Mouse (Mus musculus) limb, embryonic 14.5 days (tissue): ENCODE results near the gene Taok2. TPM values are rescaled to one million over a fixed set of nuclear protein-coding genes. Genes with fewer than 3 reads are reported as not detected.

Experiments
- ATAC-seq: fragments of 200-750 bp; cut with Nextera tagmentation; 2 replicates; pipeline ENCODE4 v1.8.0; 2017; ENCODE audit warnings: low read depth, moderate number of reproducible peaks, moderate TSS enrichment; ENCODE audit not compliant: low FRiP score
- DNase-seq: peaks from one replicate; pipeline ENCODE4 v3.0.0-alpha.2; 2015; ENCODE audit warnings: low spot score
- H3K27ac ChIP-seq: fragments of 300-500 bp; sonication (generic); replicated peaks from 2 replicates; pipeline ENCODE4 v1.5.1; 2014; ENCODE audit warnings: low read depth, mild to moderate bottlenecking, low read length, moderate library complexity, mixed read lengths
- H3K27me3 ChIP-seq: fragments of 300-500 bp; sonication (generic); 2 replicates; pipeline ENCODE4 v1.6.1; 2014; ENCODE audit warnings: low read length, mixed read lengths; ENCODE audit not compliant: control insufficient read depth, insufficient read depth
- H3K36me3 ChIP-seq: fragments of 300-500 bp; sonication (generic); 2 replicates; pipeline ENCODE4 v1.6.1; 2014; ENCODE audit warnings: mild to moderate bottlenecking, low read length, moderate library complexity, mixed read lengths; ENCODE audit not compliant: control insufficient read depth, insufficient read depth
- H3K4me1 ChIP-seq: fragments of 300-500 bp; sonication (generic); 2 replicates; pipeline ENCODE4 v1.6.1; 2014; ENCODE audit warnings: antibody characterized with exemption, low read length, mixed read lengths; ENCODE audit not compliant: control insufficient read depth, insufficient read depth
- H3K4me2 ChIP-seq: fragments of 300-500 bp; sonication (generic); replicated peaks from 2 replicates; pipeline ENCODE4 v1.6.1; 2014; ENCODE audit warnings: low read depth, mild to moderate bottlenecking, low read length, moderate library complexity; ENCODE audit not compliant: severe bottlenecking
- H3K4me3 ChIP-seq: fragments of 300-500 bp; sonication (generic); replicated peaks from 2 replicates; pipeline ENCODE4 v1.5.1; 2014; ENCODE audit warnings: low read length
- H3K9ac ChIP-seq: fragments of 300-500 bp; sonication (generic); 2 replicates; pipeline ENCODE4 v1.6.1; 2014; ENCODE audit warnings: mild to moderate bottlenecking, low read depth, low read length, moderate library complexity; ENCODE audit not compliant: severe bottlenecking
- H3K9me3 ChIP-seq: fragments of 300-500 bp; sonication (generic); 2 replicates; pipeline ENCODE4 v1.6.1; 2016; ENCODE audit warnings: low read length; ENCODE audit not compliant: control insufficient read depth
- POLR2A ChIP-seq: fragments of 200-500 bp; IDR thresholded peaks from 2 replicates; pipeline ENCODE4 v1.8.0; 2012; ENCODE audit warnings: inconsistent platforms, mild to moderate bottlenecking, moderate library complexity, borderline replicate concordance; ENCODE audit not compliant: insufficient read depth, insufficient read length; ENCODE audit errors: extremely low read depth
- WGBS: fragments of 180-500 bp; shearing (Covaris S2); extraction: QIAGEN DNeasy Blood & Tissue Kit; methylation state at CpG from one replicate; pipeline ENCODE4 v1.1.7; 2014; 5-methylcytosine and 5-hydroxymethylcytosine counted together
- polyA plus RNA-seq, 2 experiments: library from polyadenylated mRNA; depleted of rRNA in 1 of 2; stranded (reverse) in 1 of 2; unstranded in 1 of 2; fragments of >200 nt; fragmentation: Nextera tagmentation in 1 of 2; extraction: Ambion mirVana in 1 of 2; gene quantifications; 2 replicates each; pipeline versions ENCODE4 v1.2.1 to v1.2.3; 2012 to 2014

The Taok2 gene
- polyA plus RNA-seq, 2 experiments = 28.5 to 106 TPM

GRCm38 (mm10) chr7:126888852-126889251 lies 4.3 kb upstream of the Taok2 start:
- no peaks in the 10 kb centered on the region for H3K9me3 ChIP-seq
- no peak overlapping the region for H3K4me2 ChIP-seq
- WGBS = 46% methylated on average over 7 of the region's 7 CpGs
- no peak overlapping the region for H3K9ac ChIP-seq
- no peaks in the 10 kb centered on the region for H3K27me3 ChIP-seq
- no peak for TF ChIP-seq POLR2A
- H3K4me3 ChIP-seq = no peak overlapping the region
- H3K27ac ChIP-seq = no peak overlapping the region
- H3K36me3 ChIP-seq = peaks cover 5% of the 10 kb centered on the region; the same call in 1 of the 2 replicates
- no peak for ATAC-seq
- H3K4me1 ChIP-seq = no peaks in the 10 kb centered on the region
- DNase-seq = no peak

GRCm38 (mm10) chr7:126887281-126887680 lies 2.8 kb upstream of the Taok2 start:
- H3K27ac ChIP-seq = no peak overlapping the region
- no peak overlapping the region for H3K4me3 ChIP-seq
- TF ChIP-seq POLR2A = no peak
- ATAC-seq (no peak), DNase-seq (no peak)
- 84% methylated on average over 5 of the region's 5 CpGs for WGBS
- H3K27me3 ChIP-seq = no peaks in the 10 kb centered on the region
- peaks cover 5% of the 10 kb centered on the region; the same call in 1 of the 2 replicates for H3K36me3 ChIP-seq
- no peak overlapping the region for H3K4me2 ChIP-seq
- H3K9ac ChIP-seq = no peak overlapping the region
- H3K9me3 ChIP-seq = no peaks in the 10 kb centered on the region
- peaks cover 14% of the 10 kb centered on the region for H3K4me1 ChIP-seq

- Histone ChIP-seq H3K27me3 (no peaks in the 10 kb centered on the region), H3K4me3 (peak overlapping the region; percentile 57), H3K4me2 (peak overlapping the region; percentile 98), H3K36me3 (peaks cover 18% of the 10 kb centered on the region), H3K4me1 (peaks cover 24% of the 10 kb centered on the region), H3K9me3 (no peaks in the 10 kb centered on the region), H3K27ac (peak overlapping the region; percentile 81), H3K9ac (peak overlapping the region; percentile 56)
- no peak for ATAC-seq
- WGBS = under 1% methylated on average over 14 of the region's 15 CpGs
- TF ChIP-seq POLR2A = no peak
- no peak for DNase-seq
These were observed 747 bp downstream of the Taok2 start for GRCm38 (mm10) chr7:126883731-126884181.

- Histone ChIP-seq H3K27ac (0 out of 2 replicates have a peak overlapping the region, but pooled peaks have one; percentile 26), H3K36me3 (peaks cover 46% of the 10 kb centered on the region), H3K9ac (0 out of 2 replicates have a peak overlapping the region, but pooled peaks have one; percentile 56), H3K4me2 (peak overlapping the region; percentile 98; the same call in 1 of the 2 replicates), H3K4me3 (no peak overlapping the region), H3K27me3 (no peaks in the 10 kb centered on the region), H3K4me1 (peaks cover 24% of the 10 kb centered on the region), H3K9me3 (no peaks in the 10 kb centered on the region)
- TF ChIP-seq POLR2A = no peak
- DNase-seq = no peak
- WGBS = 75% methylated on average over 6 of the region's 6 CpGs
- no peak for ATAC-seq
These were observed 3.5 kb downstream of the Taok2 start for GRCm38 (mm10) chr7:126881040-126881439.

- H3K9me3 ChIP-seq = no peaks in the 10 kb centered on the region
- H3K36me3 ChIP-seq = peaks cover 83% of the 10 kb centered on the region
- H3K27ac ChIP-seq = no peak overlapping the region
- no peak overlapping the region for H3K4me2 ChIP-seq
- no peak for DNase-seq
- H3K9ac ChIP-seq = no peak overlapping the region
- peaks cover 10% of the 10 kb centered on the region for H3K4me1 ChIP-seq
- no peak overlapping the region for H3K4me3 ChIP-seq
- no peak for TF ChIP-seq POLR2A
- no peaks in the 10 kb centered on the region for H3K27me3 ChIP-seq
- WGBS = 100% methylated on average over 1 of the region's 1 CpGs
- no peak for ATAC-seq
These were observed 7.3 kb downstream of the Taok2 start for GRCm38 (mm10) chr7:126877239-126877638.
